ENCODE assay signal across 32 mouse cellular contexts in genomic region chr2:127446847-127447246, GRCm38 (mm10). TPM values are rescaled to one million over a fixed set of nuclear protein-coding genes. Genes with fewer than 3 reads are reported as not detected.
A peak's percentile ranks its signal among the peaks of the same experiment; 100 is the strongest.
DNase-seq lines count a peak whose midpoint lies in the region; ATAC-seq and TF ChIP-seq lines count a peak whose summit lies in the region.
"Had no signal": no experiment of that assay in that cellular context is flagged by ENCODE, and none has a peak within 500 bp of the region (broad histone marks: within the 10 kb centered on the region; RNA-seq: fewer than 3 reads in every experiment).

No protein-coding gene starts in this region.

- H3K27ac ChIP-seq in liver, postnatal 0 days (ENCODE audit: low read depth), result no peak overlapping the region
- H3K27ac ChIP-seq in liver, embryonic 13.5 days, result peak overlapping the region; percentile 51; the same call in 1 of the 2 replicates
- peak overlapping the region; percentile 2; the same call in 1 of the 2 replicates for H3K27ac ChIP-seq in liver, embryonic 16.5 days (ENCODE audit: low read length)
- no peak overlapping the region for H3K27ac ChIP-seq in intestine, postnatal 0 days (ENCODE audit: low read depth, low read length)
- H3K27ac ChIP-seq: embryonic facial prominence, embryonic 10.5 days; embryonic facial prominence, embryonic 13.5 days; forebrain, embryonic 12.5 days; forebrain, embryonic 15.5 days; heart, adult 2 months; heart, embryonic 10.5 days; heart, embryonic 13.5 days; hindbrain, embryonic 12.5 days; hindbrain, embryonic 15.5 days had no signal

- intact Hi-C loops in heart, postnatal 36 days (cut with DNase I), result no loop called here

- WGBS in liver, postnatal 0 days (ENCODE audit: insufficient replicate concordance), result 16% methylated on average over 3 of the region's 3 CpGs
- 7% methylated on average over 3 of the region's 3 CpGs for WGBS in liver, embryonic 13.5 days (ENCODE audit: insufficient replicate concordance)
- WGBS in liver, embryonic 16.5 days (ENCODE audit: insufficient replicate concordance), result 13% methylated on average over 3 of the region's 3 CpGs
- 39% methylated on average over 3 of the region's 3 CpGs for WGBS in intestine, postnatal 0 days

- H3K4me1 ChIP-seq in liver, postnatal 0 days (ENCODE audit: insufficient read depth), result peaks cover 26% of the 10 kb centered on the region
- peaks cover 71% of the 10 kb centered on the region for H3K4me1 ChIP-seq in liver, embryonic 13.5 days (replicated peaks)
- H3K4me1 ChIP-seq in liver, embryonic 16.5 days (ENCODE audit: control insufficient read depth, low read depth, low read length), result peaks cover 34% of the 10 kb centered on the region
- H3K4me1 ChIP-seq in intestine, postnatal 0 days (replicated peaks; ENCODE audit: control insufficient read depth, insufficient read depth, low read length), result 0 out of 2 replicates have a peak, but pooled peaks cover 8% of the 10 kb centered on the region

- H3K4me3 ChIP-seq in liver, postnatal 0 days (ENCODE audit: low read depth, low read length), result no peak overlapping the region
- H3K4me3 ChIP-seq in liver, embryonic 13.5 days (replicated peaks), result no peak overlapping the region
- H3K4me3 ChIP-seq in liver, embryonic 16.5 days (ENCODE audit: low read depth, low read length), result no peak overlapping the region
- no peak overlapping the region for H3K4me3 ChIP-seq in intestine, postnatal 0 days (ENCODE audit: low read depth, low read length)
- H3K4me3 ChIP-seq: embryonic facial prominence, embryonic 10.5 days; embryonic facial prominence, embryonic 13.5 days; erythroblast, embryonic 14.5 days; forebrain, embryonic 12.5 days; forebrain, embryonic 15.5 days; heart, adult 2 months; heart, embryonic 10.5 days; heart, embryonic 13.5 days; hindbrain, embryonic 12.5 days; hindbrain, embryonic 15.5 days had no signal

- peak; percentile 24 for DNase-seq in liver
- DNase-seq in liver, postnatal 0 days, result no peak
- peak; percentile 36 for DNase-seq in liver, embryonic 13.5 days
- no peak for DNase-seq in right cerebral cortex, adult 2 months (ENCODE audit: low spot score in 2 of 2)
- DNase-seq in testis, postnatal 14 days (ENCODE audit: low spot score), result no peak
- no peak for DNase-seq in heart, postnatal 36 days
- DNase-seq: adrenal gland, postnatal 10 days; adrenal gland, postnatal 36 days; cerebellum, adult 11-12 months; cerebellum, adult 8-10 months; cerebellum, postnatal 10 days; cerebellum, postnatal 36 days; embryo, embryonic 11 days; gastrocnemius, postnatal 10 days; gastrocnemius, postnatal 36 days; heart, adult 2 months; heart, postnatal 14 days had no signal

- no peaks in the 10 kb centered on the region for H3K36me3 ChIP-seq in liver, postnatal 0 days (replicated peaks; ENCODE audit: insufficient read depth, low read length)
- H3K36me3 ChIP-seq in liver, embryonic 13.5 days, result no peaks in the 10 kb centered on the region
- H3K36me3 ChIP-seq in liver, embryonic 16.5 days (ENCODE audit: control insufficient read depth, insufficient read depth), result no peaks in the 10 kb centered on the region
- H3K36me3 ChIP-seq in intestine, postnatal 0 days (ENCODE audit: control insufficient read depth, insufficient read depth), result no peaks in the 10 kb centered on the region
- H3K36me3 ChIP-seq: embryonic facial prominence, embryonic 10.5 days; embryonic facial prominence, embryonic 13.5 days; forebrain, embryonic 12.5 days; forebrain, embryonic 15.5 days; heart, embryonic 10.5 days; heart, embryonic 13.5 days; hindbrain, embryonic 12.5 days; hindbrain, embryonic 15.5 days had no signal

- TF ChIP-seq CTCF in liver, postnatal 0 days (IDR thresholded peaks at IDR 0.05; ENCODE audit: low read depth), result no peak
- TF ChIP-seq CTCF in intestine, postnatal 0 days (IDR thresholded peaks at IDR 0.05; ENCODE audit: low read depth), result no peak

- no peaks in the 10 kb centered on the region for H3K27me3 ChIP-seq in liver, postnatal 0 days (ENCODE audit: insufficient read depth, low read length)
- H3K27me3 ChIP-seq in liver, embryonic 13.5 days, result peaks cover 11% of the 10 kb centered on the region; the same call in 1 of the 2 replicates
- H3K27me3 ChIP-seq in liver, embryonic 16.5 days (ENCODE audit: control insufficient read depth, insufficient read depth, low read depth, low read length), result no peaks in the 10 kb centered on the region
- no peaks in the 10 kb centered on the region for H3K27me3 ChIP-seq in intestine, postnatal 0 days (replicated peaks; ENCODE audit: control insufficient read depth, insufficient read depth, low read length)
- H3K27me3 ChIP-seq: forebrain, embryonic 15.5 days; hindbrain, embryonic 15.5 days; Patski had no signal

- no peaks in the 10 kb centered on the region for H3K9me3 ChIP-seq in liver, postnatal 0 days (ENCODE audit: low read length)
- no peaks in the 10 kb centered on the region for H3K9me3 ChIP-seq in liver, embryonic 13.5 days (replicated peaks)
- H3K9me3 ChIP-seq in liver, embryonic 16.5 days (replicated peaks; ENCODE audit: control insufficient read depth, low read length), result no peaks in the 10 kb centered on the region
- no peaks in the 10 kb centered on the region for H3K9me3 ChIP-seq in intestine, postnatal 0 days (ENCODE audit: control insufficient read depth)
- H3K9me3 ChIP-seq: embryonic facial prominence, embryonic 10.5 days; embryonic facial prominence, embryonic 13.5 days; forebrain, embryonic 12.5 days; forebrain, embryonic 15.5 days; heart, embryonic 10.5 days; heart, embryonic 13.5 days; hindbrain, embryonic 12.5 days; hindbrain, embryonic 15.5 days had no signal

- no peak for ATAC-seq in liver, postnatal 0 days
- peak; percentile 48 for ATAC-seq in liver, embryonic 13.5 days (ENCODE audit: low read depth)
- ATAC-seq in liver, embryonic 16.5 days (ENCODE audit: low read depth), result peak; percentile 14; the same call in 1 of the 2 replicates
- no peak for ATAC-seq in intestine, postnatal 0 days
- ATAC-seq: forebrain, embryonic 15.5 days; Patski had no signal

- TF ChIP-seq EP300 in liver, postnatal 0 days (IDR thresholded peaks at IDR 0.05; ENCODE audit: low read depth), result no peak

- no peak overlapping the region for H3K4me2 ChIP-seq in liver, postnatal 0 days (ENCODE audit: low read depth, low read length)
- H3K4me2 ChIP-seq in liver, embryonic 13.5 days, result no peak overlapping the region
- no peak overlapping the region for H3K4me2 ChIP-seq in liver, embryonic 16.5 days (ENCODE audit: low read depth, low read length)
- no peak overlapping the region for H3K4me2 ChIP-seq in intestine, postnatal 0 days (replicated peaks; ENCODE audit: low read depth)
- H3K4me2 ChIP-seq: embryonic facial prominence, embryonic 13.5 days; forebrain, embryonic 12.5 days; forebrain, embryonic 15.5 days; heart, embryonic 13.5 days; hindbrain, embryonic 12.5 days; hindbrain, embryonic 15.5 days had no signal

- no peak overlapping the region for H3K9ac ChIP-seq in liver, postnatal 0 days (replicated peaks)
- no peak overlapping the region for H3K9ac ChIP-seq in liver, embryonic 13.5 days
- H3K9ac ChIP-seq in liver, embryonic 16.5 days (ENCODE audit: low read depth, low read length), result no peak overlapping the region
- H3K9ac ChIP-seq in intestine, postnatal 0 days (ENCODE audit: low read depth, low read length), result no peak overlapping the region
- H3K9ac ChIP-seq: embryonic facial prominence, embryonic 13.5 days; forebrain, embryonic 12.5 days; forebrain, embryonic 15.5 days; heart, embryonic 13.5 days; hindbrain, embryonic 12.5 days; hindbrain, embryonic 15.5 days had no signal

RNA-seq across cellular contexts. Expression of gene Fahd2a, which starts 2.5 kb away (rescaled TPM):
- polyA plus RNA-seq in liver, postnatal 0 days (2015; fragmentation: Nextera tagmentation; extraction: Ambion mirVana), result 14.7 and 16.9 TPM in 2 replicates
- polyA plus RNA-seq in liver, embryonic 13.5 days (2015; fragmentation: Nextera tagmentation; extraction: Ambion mirVana), result 14.3 and 15.5 TPM in 2 replicates
- 15.6 and 15.8 TPM in 2 replicates for polyA plus RNA-seq in liver, embryonic 16.5 days (2015; fragmentation: Nextera tagmentation; extraction: Ambion mirVana)
- 23.5 and 24.2 TPM in 2 replicates for polyA plus RNA-seq in intestine, postnatal 0 days (2015; fragmentation: Nextera tagmentation; extraction: Ambion mirVana)
- total RNA-seq in heart, postnatal 36 days (2021), result 10 to 100 TPM; 34.1 to 44.3 TPM

RNA-seq across cellular contexts. Expression of gene Gpat2, which starts 21.8 kb away (rescaled TPM):
- polyA plus RNA-seq in liver, postnatal 0 days (2015; fragmentation: Nextera tagmentation; extraction: Ambion mirVana), result 0.46 and 0.51 TPM in 2 replicates
- 0.35 and 0.39 TPM in 2 replicates for polyA plus RNA-seq in liver, embryonic 13.5 days (2015; fragmentation: Nextera tagmentation; extraction: Ambion mirVana)
- 0.28 and 0.38 TPM in 2 replicates for polyA plus RNA-seq in liver, embryonic 16.5 days (2015; fragmentation: Nextera tagmentation; extraction: Ambion mirVana)
- 0.07 and 0.18 TPM in 2 replicates for polyA plus RNA-seq in intestine, postnatal 0 days (2015; fragmentation: Nextera tagmentation; extraction: Ambion mirVana)
- total RNA-seq in heart, postnatal 36 days (2021), result not detected
- total RNA-seq: gastrocnemius, adult 18-20 months; gastrocnemius, postnatal 36 days; granulocyte monocyte progenitor cell, adult 5-6 weeks; heart, adult 2 months; hematopoietic stem cell, adult 5-6 weeks had no signal
- polyA plus RNA-seq: forebrain, embryonic 15.5 days had no signal

Comparison
In these comparisons a context has a peak if more than half of its experiments do, and no peak if none do; other contexts are left out.
1. DNase-seq: peak in liver (single experiment) and liver, embryonic 13.5 days (single experiment); none in liver, postnatal 0 days (single experiment), right cerebral cortex, adult 2 months (0 of 2), testis, postnatal 14 days (single experiment) and heart, postnatal 36 days (0 of 2).
2. ATAC-seq: peak in liver, embryonic 13.5 days (single experiment) and liver, embryonic 16.5 days (single experiment); none in liver, postnatal 0 days (single experiment) and intestine, postnatal 0 days (single experiment).
3. H3K27ac ChIP-seq: peak in liver, embryonic 13.5 days (single experiment) and liver, embryonic 16.5 days (single experiment); none in liver, postnatal 0 days (single experiment) and intestine, postnatal 0 days (single experiment).